Mouse (Mus musculus): Measurements from ENCODE around the gene Unc13d. TPM values are rescaled to one million over a fixed set of nuclear protein-coding genes. Genes with fewer than 3 reads are reported as not detected.

Unc13d gene
- polyA plus RNA-seq, 1 experiment: 7.1 TPM

DNA sequence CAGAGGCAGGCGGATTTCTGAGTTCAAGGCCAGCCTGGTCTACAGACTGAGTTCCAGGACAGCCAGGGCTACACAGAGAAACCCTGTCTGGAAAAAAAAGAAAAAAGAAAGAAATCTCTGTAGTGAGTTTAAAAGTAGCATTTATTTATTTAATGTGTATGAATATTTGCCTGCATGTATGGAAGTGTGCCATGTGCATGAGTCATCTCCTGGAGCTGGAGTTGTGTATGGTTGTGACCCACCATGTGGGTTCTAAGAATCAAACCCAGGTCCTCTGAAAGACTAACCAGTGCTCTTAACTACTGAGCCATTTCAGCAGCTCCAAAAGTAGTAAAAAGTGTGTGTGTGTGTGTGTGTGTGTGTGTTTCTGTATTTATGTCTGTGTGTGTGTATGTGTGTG lies 34.5 kb downstream of the Unc13d start:
- 96% methylated on average over 1 of the region's 1 CpGs for WGBS
- Histone ChIP-seq H3K4me1 (ENCODE audit: control insufficient read depth, insufficient read depth, insufficient read length, low read length) (no peaks in the 10 kb centered on the region), H3K27ac (ENCODE audit: insufficient read depth, low read depth, low read length) (no peak overlapping the region), H3K4me3 (ENCODE audit: low read depth, low read length) (no peak overlapping the region), H3K27me3 (ENCODE audit: control insufficient read depth, insufficient read depth, low read length) (no peaks in the 10 kb centered on the region), H3K36me3 (ENCODE audit: control insufficient read depth, insufficient read depth, low read length) (peaks cover 18% of the 10 kb centered on the region)
- no peak for TF ChIP-seq CTCF (IDR thresholded peaks at IDR 0.05; ENCODE audit: extremely low read depth, insufficient read length, insufficient replicate concordance, low read depth, low read length)
- TF ChIP-seq POLR2A (IDR thresholded peaks at IDR 0.05; ENCODE audit: low read depth, low read length): no peak

DNA sequence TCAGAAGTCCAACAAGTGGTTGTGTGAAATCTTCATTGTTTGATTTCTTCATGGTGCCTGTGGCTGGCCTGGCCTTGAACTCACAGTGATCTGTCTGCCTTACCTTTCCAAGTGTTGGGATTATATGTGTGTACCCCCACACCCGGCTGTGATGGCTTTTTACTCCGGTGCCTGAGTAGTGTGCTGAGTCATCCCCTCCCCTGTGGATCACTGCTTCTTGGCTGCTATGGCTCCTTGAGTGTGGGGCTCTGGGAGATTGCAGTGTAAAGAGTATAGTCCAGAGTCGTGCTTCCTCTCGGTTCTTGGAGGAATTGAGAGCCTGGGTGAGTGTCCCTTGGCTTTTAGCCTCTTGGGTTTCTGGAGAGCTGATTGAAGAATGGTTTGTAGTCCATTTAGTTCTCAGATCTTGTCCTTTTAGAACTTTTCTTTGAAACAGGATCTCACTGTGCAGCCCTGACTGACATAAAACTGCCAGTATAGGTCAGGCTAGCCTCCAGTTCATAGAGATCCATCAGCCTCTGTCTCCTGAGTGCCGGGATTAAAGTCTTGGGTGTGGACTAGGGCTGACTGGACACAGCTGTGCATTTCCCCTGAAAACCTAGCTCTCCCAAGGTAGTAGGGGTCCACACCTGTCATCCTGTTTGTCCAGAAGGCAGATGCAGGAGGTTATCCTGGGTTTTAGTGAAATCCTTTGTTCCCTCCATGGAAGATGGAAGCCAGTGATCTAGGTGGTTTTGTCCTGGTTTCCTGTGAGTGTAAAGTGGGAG lies 35.2 kb downstream of the Unc13d start:
- peaks cover 13% of the 10 kb centered on the region for H3K36me3 ChIP-seq (ENCODE audit: control insufficient read depth, insufficient read depth, low read length)
- H3K27ac ChIP-seq (ENCODE audit: insufficient read depth, low read depth, low read length): no peak overlapping the region
- TF ChIP-seq CTCF (IDR thresholded peaks at IDR 0.05; ENCODE audit: extremely low read depth, insufficient read length, insufficient replicate concordance, low read depth, low read length): no peak
- TF ChIP-seq POLR2A (IDR thresholded peaks at IDR 0.05; ENCODE audit: low read depth, low read length): no peak
- WGBS: 83% methylated on average over 5 of the region's 5 CpGs
- H3K4me3 ChIP-seq (ENCODE audit: low read depth, low read length): no peak overlapping the region
- H3K4me1 ChIP-seq (ENCODE audit: control insufficient read depth, insufficient read depth, insufficient read length, low read length): no peaks in the 10 kb centered on the region
- H3K27me3 ChIP-seq (ENCODE audit: control insufficient read depth, insufficient read depth, low read length): no peaks in the 10 kb centered on the region

DNA sequence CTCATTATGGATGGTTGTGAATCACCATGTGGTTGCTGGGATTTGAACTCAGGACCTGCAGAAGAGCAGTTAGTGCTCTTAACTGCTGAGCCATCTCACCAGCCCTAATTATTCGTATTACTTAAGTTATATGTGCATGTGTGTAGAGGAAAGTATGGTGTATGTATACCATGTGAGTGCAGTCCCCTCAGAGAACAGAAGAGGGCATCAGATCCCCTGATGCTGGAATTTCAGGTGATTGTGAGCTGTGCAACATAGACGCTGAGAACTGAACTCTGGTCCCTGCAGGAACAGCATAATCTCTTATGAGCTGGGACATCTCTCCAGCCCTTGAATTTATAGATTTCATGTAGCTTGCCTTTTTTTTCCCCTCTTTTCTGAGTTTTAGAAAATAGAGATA lies 35.9 kb downstream of the Unc13d start:
- Histone ChIP-seq H3K4me3 (ENCODE audit: low read depth, low read length) (no peak overlapping the region), H3K27ac (ENCODE audit: insufficient read depth, low read depth, low read length) (no peak overlapping the region), H3K4me1 (ENCODE audit: control insufficient read depth, insufficient read depth, insufficient read length, low read length) (no peaks in the 10 kb centered on the region), H3K36me3 (ENCODE audit: control insufficient read depth, insufficient read depth, low read length) (peaks cover 12% of the 10 kb centered on the region), H3K27me3 (ENCODE audit: control insufficient read depth, insufficient read depth, low read length) (no peaks in the 10 kb centered on the region)
- 99% methylated on average over 2 of the region's 2 CpGs for WGBS
- TF ChIP-seq CTCF (IDR thresholded peaks at IDR 0.05; ENCODE audit: extremely low read depth, insufficient read length, insufficient replicate concordance, low read depth, low read length) (no peak), POLR2A (IDR thresholded peaks at IDR 0.05; ENCODE audit: low read depth, low read length) (no peak)

DNA sequence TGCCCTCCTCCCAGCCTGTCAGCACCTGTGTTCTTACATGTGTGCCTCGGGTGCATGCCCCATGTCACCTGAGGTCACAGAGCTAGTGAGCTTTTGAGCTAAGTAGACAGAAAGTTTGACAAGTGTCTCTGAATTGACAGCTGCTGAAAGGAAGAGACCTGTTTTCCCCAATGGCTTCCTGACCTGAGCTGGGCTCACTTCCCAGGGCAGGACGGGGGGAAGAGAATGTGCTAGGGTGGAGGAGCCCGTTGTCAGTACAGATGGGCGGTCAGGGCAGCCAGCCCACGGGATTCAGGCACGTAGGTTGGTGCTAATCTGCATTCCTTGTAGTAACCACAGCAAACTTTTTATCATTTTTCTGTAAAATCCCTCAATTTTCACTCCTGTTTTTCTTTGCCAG lies 37.2 kb downstream of the Unc13d start:
- H3K27ac ChIP-seq (ENCODE audit: insufficient read depth, low read depth, low read length): no peak overlapping the region
- no peaks in the 10 kb centered on the region for H3K4me1 ChIP-seq (ENCODE audit: control insufficient read depth, insufficient read depth, insufficient read length, low read length)
- no peaks in the 10 kb centered on the region for H3K27me3 ChIP-seq (ENCODE audit: control insufficient read depth, insufficient read depth, low read length)
- WGBS: 90% methylated on average over 6 of the region's 6 CpGs
- H3K36me3 ChIP-seq (ENCODE audit: control insufficient read depth, insufficient read depth, low read length): peaks cover 12% of the 10 kb centered on the region
- no peak overlapping the region for H3K4me3 ChIP-seq (ENCODE audit: low read depth, low read length)
- TF ChIP-seq POLR2A (IDR thresholded peaks at IDR 0.05; ENCODE audit: low read depth, low read length) (no peak), CTCF (IDR thresholded peaks at IDR 0.05; ENCODE audit: extremely low read depth, insufficient read length, insufficient replicate concordance, low read depth, low read length) (no peak)

DNA sequence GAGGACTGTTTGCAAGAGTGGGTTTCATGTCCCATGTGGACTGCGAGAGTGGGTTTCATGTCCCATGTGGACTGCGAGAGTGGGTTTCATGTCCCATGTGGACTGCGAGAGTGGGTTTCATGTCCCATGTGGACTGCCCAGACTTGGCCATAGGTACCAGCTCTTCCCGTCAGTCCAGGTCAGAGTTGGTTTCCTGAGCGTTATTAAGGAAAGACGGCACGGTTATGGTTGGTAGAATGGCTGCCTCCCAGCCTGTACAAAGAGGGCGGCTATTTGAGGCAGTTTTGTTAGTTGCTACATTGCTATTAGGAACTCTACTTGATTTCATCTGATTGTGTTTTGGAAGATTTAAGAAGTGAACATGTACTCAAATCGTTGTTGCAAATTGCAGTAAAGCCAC lies 39.9 kb downstream of the Unc13d start:
- Histone ChIP-seq H3K4me3 (ENCODE audit: low read depth, low read length) (no peak overlapping the region), H3K4me1 (ENCODE audit: control insufficient read depth, insufficient read depth, insufficient read length, low read length) (no peaks in the 10 kb centered on the region), H3K27me3 (ENCODE audit: control insufficient read depth, insufficient read depth, low read length) (no peaks in the 10 kb centered on the region), H3K36me3 (ENCODE audit: control insufficient read depth, insufficient read depth, low read length) (peaks cover 12% of the 10 kb centered on the region), H3K27ac (ENCODE audit: insufficient read depth, low read depth, low read length) (no peak overlapping the region)
- whole genome bisulfite sequencing: 95% methylated on average over 9 of the region's 9 CpGs
- TF ChIP-seq POLR2A (IDR thresholded peaks at IDR 0.05; ENCODE audit: low read depth, low read length): no peak
- no peak for TF ChIP-seq CTCF (IDR thresholded peaks at IDR 0.05; ENCODE audit: extremely low read depth, insufficient read length, insufficient replicate concordance, low read depth, low read length)

DNA sequence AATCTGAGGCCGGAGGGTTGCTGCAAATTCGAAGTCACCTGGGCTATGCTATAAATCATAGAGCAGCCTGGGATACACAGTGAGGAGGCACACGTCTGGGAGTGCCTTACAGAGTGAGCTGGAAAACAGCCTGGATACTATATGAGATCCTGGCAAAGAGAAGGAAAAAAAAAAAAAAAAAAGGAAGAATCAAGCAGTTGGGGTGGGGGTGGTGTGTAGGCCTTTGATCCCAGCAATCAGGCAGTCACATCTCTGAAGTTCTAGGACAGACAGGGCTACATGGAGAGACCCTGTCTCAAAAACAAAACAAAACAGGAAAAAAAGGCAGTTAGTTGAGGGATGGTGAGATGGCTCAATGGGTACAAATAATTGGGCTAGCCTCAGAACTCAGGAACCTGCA lies 41.1 kb downstream of the Unc13d start:
- Histone ChIP-seq H3K4me1 (ENCODE audit: control insufficient read depth, insufficient read depth, insufficient read length, low read length) (no peaks in the 10 kb centered on the region), H3K36me3 (ENCODE audit: control insufficient read depth, insufficient read depth, low read length) (peaks cover 12% of the 10 kb centered on the region), H3K4me3 (ENCODE audit: low read depth, low read length) (no peak overlapping the region), H3K27ac (ENCODE audit: insufficient read depth, low read depth, low read length) (no peak overlapping the region), H3K27me3 (ENCODE audit: control insufficient read depth, insufficient read depth, low read length) (no peaks in the 10 kb centered on the region)
- 83% methylated on average over 3 of the region's 3 CpGs for WGBS
- TF ChIP-seq CTCF (IDR thresholded peaks at IDR 0.05; ENCODE audit: extremely low read depth, insufficient read length, insufficient replicate concordance, low read depth, low read length) (no peak), POLR2A (IDR thresholded peaks at IDR 0.05; ENCODE audit: low read depth, low read length) (no peak)

DNA sequence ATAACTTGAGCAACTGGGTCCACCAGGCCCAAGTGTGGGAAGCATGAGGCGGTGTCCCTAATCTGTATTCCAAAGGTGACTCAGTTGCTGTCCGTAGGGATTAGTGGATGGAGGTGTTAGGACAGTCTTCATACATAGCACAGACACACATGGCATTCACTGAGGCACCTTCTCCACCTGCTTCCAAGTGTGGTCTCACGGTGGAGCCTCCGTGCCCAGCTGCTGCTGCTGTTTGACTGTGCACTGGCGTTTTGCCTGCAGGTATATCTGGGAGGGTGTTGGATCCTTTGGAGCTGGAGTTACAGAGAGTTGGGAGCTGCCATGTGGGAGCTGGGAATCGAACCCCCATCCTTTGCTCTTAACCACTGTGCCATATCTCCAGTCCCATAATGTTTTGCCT lies 43.2 kb downstream of the Unc13d start:
- H3K4me3 ChIP-seq (ENCODE audit: low read depth, low read length): no peak overlapping the region
- H3K36me3 ChIP-seq (ENCODE audit: control insufficient read depth, insufficient read depth, low read length): peaks cover 4% of the 10 kb centered on the region; the same call in 1 of the 2 replicates
- TF ChIP-seq POLR2A (IDR thresholded peaks at IDR 0.05; ENCODE audit: low read depth, low read length): no peak
- TF ChIP-seq CTCF (IDR thresholded peaks at IDR 0.05; ENCODE audit: extremely low read depth, insufficient read length, insufficient replicate concordance, low read depth, low read length): no peak
- whole genome bisulfite sequencing: 87% methylated on average over 6 of the region's 6 CpGs
- H3K27me3 ChIP-seq (ENCODE audit: control insufficient read depth, insufficient read depth, low read length): no peaks in the 10 kb centered on the region
- no peak overlapping the region for H3K27ac ChIP-seq (ENCODE audit: insufficient read depth, low read depth, low read length)
- peaks cover 3% of the 10 kb centered on the region; the same call in 1 of the 2 replicates for H3K4me1 ChIP-seq (ENCODE audit: control insufficient read depth, insufficient read depth, insufficient read length, low read length)
